Mouse (Mus musculus) kidney, postnatal 0 days (tissue): ENCODE results near the gene Ust. TPM values are rescaled to one million over a fixed set of nuclear protein-coding genes. Genes with fewer than 3 reads are reported as not detected.

Experiments used
- ATAC-seq: fragments of 200-750 bp; cut with Nextera tagmentation; replicated peaks from 2 replicates; pipeline ENCODE4 v1.8.0; 2017; ENCODE audit warnings: low read depth, moderate number of reproducible peaks, moderate TSS enrichment, moderate library complexity; ENCODE audit not compliant: low FRiP score
- DNase-seq: peaks from one replicate; pipeline ENCODE4 v3.0.0-alpha.2; 2016; ENCODE audit warnings: low spot score
- H3K27ac ChIP-seq: fragments of 300-500 bp; sonication (generic); 2 replicates; pipeline ENCODE4 v1.5.1; 2014; ENCODE audit warnings: mild to moderate bottlenecking
- H3K27me3 ChIP-seq: fragments of 300-500 bp; sonication (generic); 2 replicates; pipeline ENCODE4 v1.6.1; 2014; ENCODE audit warnings: low read length, mixed read lengths; ENCODE audit not compliant: insufficient read depth
- H3K36me3 ChIP-seq: fragments of 300-500 bp; sonication (generic); 2 replicates; pipeline ENCODE4 v1.6.1; 2014; ENCODE audit warnings: low read length, mixed read lengths; ENCODE audit not compliant: insufficient read depth
- H3K4me1 ChIP-seq: fragments of 300-500 bp; sonication (generic); replicated peaks from 2 replicates; pipeline ENCODE4 v1.6.1; 2014; ENCODE audit warnings: antibody characterized with exemption, low read length, mixed read lengths; ENCODE audit not compliant: insufficient read depth
- H3K4me2 ChIP-seq: fragments of 300-500 bp; sonication (generic); 2 replicates; pipeline ENCODE4 v1.6.1; 2014; ENCODE audit warnings: mild to moderate bottlenecking, low read length, moderate library complexity, mixed read lengths
- H3K4me3 ChIP-seq: fragments of 300-500 bp; sonication (generic); replicated peaks from 2 replicates; pipeline ENCODE4 v1.5.1; 2014; ENCODE audit warnings: low read depth, low read length
- H3K9ac ChIP-seq: fragments of 300-500 bp; sonication (generic); 2 replicates; pipeline ENCODE4 v1.6.1; 2014; ENCODE audit warnings: low read depth, low read length
- H3K9me3 ChIP-seq: fragments of 300-500 bp; sonication (generic); replicated peaks from 2 replicates; pipeline ENCODE4 v1.6.1; 2016; ENCODE audit warnings: low read length, inconsistent platforms, mixed read lengths
- CTCF ChIP-seq: IDR thresholded peaks from 2 replicates; pipeline ENCODE4 v1.5.1; 2016; ENCODE audit warnings: antibody characterized with exemption, low read depth, mild to moderate bottlenecking, moderate library complexity
- whole genome bisulfite sequencing: fragments of 180-500 bp; shearing (Covaris S2); extraction: QIAGEN DNeasy Blood & Tissue Kit; methylation state at CpG from one replicate; pipeline ENCODE4 v1.1.7; 2014; 5-methylcytosine and 5-hydroxymethylcytosine counted together
- polyA plus RNA-seq: library from polyadenylated mRNA; unstranded; fragments of >200 nt; fragmentation: Nextera tagmentation; extraction: Ambion mirVana; gene quantifications from 2 replicates; pipeline ENCODE4 v1.2.1, GENCODE M21; 2015

Ust gene
- polyA plus RNA-seq, 1 experiment from 2014 or later, result 4.5 TPM

DNA sequence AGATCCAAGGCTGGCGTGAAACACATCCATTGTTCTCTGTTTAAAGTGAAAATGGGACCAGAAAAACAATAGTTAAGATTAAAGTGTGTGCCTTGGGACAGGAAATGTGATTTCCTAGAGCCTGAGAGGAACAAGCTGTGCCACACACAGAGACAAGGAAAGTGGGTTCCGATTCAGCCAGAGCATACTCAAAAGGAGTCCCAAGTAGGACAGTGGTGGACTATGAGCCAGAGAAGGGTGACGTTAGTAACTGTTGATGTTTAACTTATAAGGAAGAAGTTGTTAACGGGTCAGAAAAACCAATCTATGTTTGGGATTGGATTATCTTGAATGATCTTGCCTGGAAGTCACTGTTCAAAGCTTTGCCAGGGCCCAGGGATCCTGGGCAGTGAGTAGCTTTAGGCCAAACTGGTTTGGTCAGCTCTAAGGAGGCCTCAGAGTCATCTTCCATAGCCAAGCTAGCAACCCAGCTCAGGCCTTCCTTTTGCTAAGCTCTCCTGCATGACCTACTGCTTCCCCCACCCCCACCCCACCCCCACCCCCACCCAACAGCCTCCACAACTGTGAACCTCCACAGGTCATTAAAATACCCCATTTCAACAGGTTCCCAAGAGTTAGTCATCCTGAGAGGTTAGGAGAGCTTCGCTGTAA, 329.2 kb downstream of the Ust start:
- Histone ChIP-seq H3K4me3 (no peak overlapping the region), H3K4me1 (no peaks in the 10 kb centered on the region; the same call in 1 of the 2 replicates), H3K27me3 (no peaks in the 10 kb centered on the region), H3K9me3 (no peaks in the 10 kb centered on the region), H3K9ac (no peak overlapping the region), H3K27ac (no peak overlapping the region), H3K36me3 (no peaks in the 10 kb centered on the region), H3K4me2 (no peak overlapping the region)
- no peak for DNase-seq
- peak; percentile 55; the same call in 1 of the 2 replicates for ATAC-seq
- WGBS, result 66% methylated on average over 5 of the region's 5 CpGs
- no peak for TF ChIP-seq CTCF

DNA sequence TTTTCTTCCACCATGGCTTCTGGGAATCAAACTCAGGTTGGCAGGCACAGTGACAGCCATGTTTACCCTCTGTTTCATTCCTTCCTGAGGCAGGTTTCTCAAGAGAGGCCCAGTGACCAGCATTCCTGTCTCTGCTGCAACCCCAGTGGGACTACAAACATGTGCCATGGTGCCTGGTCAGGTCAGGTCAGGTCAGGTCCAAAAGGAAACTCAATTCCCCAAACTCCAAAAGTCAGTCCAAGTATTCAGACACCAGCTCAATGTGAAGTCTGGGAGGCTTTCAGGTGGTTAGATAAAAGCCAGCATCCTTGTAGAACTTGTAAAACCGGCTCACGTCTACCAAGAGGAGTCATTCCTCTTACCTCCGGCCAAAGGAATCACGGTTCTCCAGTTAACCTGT, 333.0 kb downstream of the Ust start:
- Histone ChIP-seq H3K27ac (no peak overlapping the region), H3K4me2 (no peak overlapping the region), H3K9me3 (no peaks in the 10 kb centered on the region), H3K27me3 (no peaks in the 10 kb centered on the region), H3K9ac (no peak overlapping the region), H3K4me1 (no peaks in the 10 kb centered on the region; the same call in 1 of the 2 replicates), H3K4me3 (no peak overlapping the region), H3K36me3 (no peaks in the 10 kb centered on the region)
- no peak for DNase-seq
- WGBS, result 79% methylated on average over 4 of the region's 4 CpGs
- TF ChIP-seq CTCF, result no peak
- ATAC-seq, result no peak

DNA sequence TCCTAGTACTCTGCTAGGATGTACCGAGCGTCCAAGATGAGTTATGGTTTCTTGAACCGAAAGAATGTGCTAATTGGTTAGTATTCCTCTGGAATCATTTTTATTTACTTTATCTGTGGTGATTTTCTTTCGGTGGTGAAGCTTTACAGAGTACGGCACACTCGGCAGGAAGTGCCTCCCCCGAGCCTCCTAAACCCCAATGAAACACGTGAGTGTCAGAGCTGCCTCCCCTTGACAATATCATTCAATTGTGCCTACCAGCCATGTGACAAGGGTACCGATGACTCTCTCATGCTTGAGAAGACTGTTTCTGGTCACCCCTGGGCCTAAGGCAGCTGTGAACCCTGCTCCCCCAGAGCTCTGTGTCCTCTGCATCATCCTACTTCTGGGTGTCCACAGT, 333.9 kb downstream of the Ust start:
- H3K4me1 ChIP-seq, result no peaks in the 10 kb centered on the region; the same call in 1 of the 2 replicates
- H3K27ac ChIP-seq, result no peak overlapping the region
- 20% methylated on average over 9 of the region's 9 CpGs for WGBS
- H3K27me3 ChIP-seq, result no peaks in the 10 kb centered on the region
- no peaks in the 10 kb centered on the region for H3K9me3 ChIP-seq
- H3K9ac ChIP-seq, result no peak overlapping the region
- H3K4me2 ChIP-seq, result no peak overlapping the region
- no peak for TF ChIP-seq CTCF
- ATAC-seq (no peak), DNase-seq (peak; percentile 25)
- no peaks in the 10 kb centered on the region for H3K36me3 ChIP-seq
- no peak overlapping the region for H3K4me3 ChIP-seq

DNA sequence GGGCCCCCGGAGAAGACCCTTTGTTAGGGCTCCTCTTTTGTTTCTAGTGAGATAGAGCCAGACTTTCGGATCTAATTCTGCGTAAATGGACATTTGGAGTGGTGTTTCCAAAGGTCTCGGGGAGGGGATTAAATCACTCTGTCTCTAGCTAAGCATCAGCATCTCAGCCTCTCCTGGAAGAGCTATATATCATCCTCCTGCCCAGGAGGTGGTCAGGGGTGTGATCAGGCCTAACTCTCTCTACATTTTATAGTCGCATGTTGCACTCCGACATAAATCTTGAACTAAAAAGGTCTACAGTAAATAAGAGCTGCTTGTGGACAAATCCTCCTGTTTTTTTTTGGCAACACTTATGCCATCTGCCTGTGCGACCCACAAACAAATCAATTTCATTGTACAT, 335.5 kb downstream of the Ust start:
- Histone ChIP-seq H3K4me3 (no peak overlapping the region), H3K27me3 (no peaks in the 10 kb centered on the region), H3K4me1 (no peaks in the 10 kb centered on the region; the same call in 1 of the 2 replicates), H3K9me3 (no peaks in the 10 kb centered on the region), H3K4me2 (no peak overlapping the region), H3K36me3 (no peaks in the 10 kb centered on the region), H3K27ac (no peak overlapping the region), H3K9ac (no peak overlapping the region)
- DNase-seq (peak; percentile 72), ATAC-seq (no peak)
- TF ChIP-seq CTCF, result no peak
- 31% methylated on average over 7 of the region's 7 CpGs for WGBS

DNA sequence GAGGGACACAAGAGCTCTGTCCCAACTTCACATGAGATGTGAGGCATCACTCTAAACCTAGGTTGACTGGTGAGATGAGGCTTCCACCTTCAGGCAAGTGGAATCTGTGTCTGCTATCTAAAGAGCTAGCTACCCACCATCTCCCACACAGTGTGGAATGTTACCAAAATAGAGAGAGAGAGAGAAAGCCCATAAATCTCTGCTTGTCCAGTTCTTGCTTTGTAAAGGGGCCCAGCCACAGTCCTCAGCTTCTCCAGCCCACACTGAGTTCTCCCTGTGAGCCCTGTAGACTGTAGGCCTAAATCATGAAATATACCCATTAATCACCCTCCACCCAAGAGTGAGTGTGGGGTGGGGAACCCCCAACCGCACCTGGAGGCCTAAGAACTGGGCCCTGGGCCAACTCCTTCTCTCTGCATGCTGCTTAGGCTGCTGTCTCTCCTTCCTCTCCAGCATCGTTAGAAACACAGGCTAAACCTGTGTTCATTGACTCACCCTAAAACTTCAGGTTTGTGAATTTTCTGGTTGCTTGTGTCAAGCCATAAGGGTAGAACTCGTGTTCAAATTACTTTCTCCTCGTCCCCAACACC, 336.9 kb downstream of the Ust start:
- H3K4me3 ChIP-seq, result no peak overlapping the region
- H3K27ac ChIP-seq, result no peak overlapping the region
- H3K4me2 ChIP-seq, result no peak overlapping the region
- no peaks in the 10 kb centered on the region for H3K27me3 ChIP-seq
- TF ChIP-seq CTCF, result no peak
- no peaks in the 10 kb centered on the region; the same call in 1 of the 2 replicates for H3K4me1 ChIP-seq
- no peaks in the 10 kb centered on the region for H3K36me3 ChIP-seq
- H3K9me3 ChIP-seq, result no peaks in the 10 kb centered on the region
- no peak overlapping the region for H3K9ac ChIP-seq
- peak; percentile 65 for DNase-seq
- ATAC-seq, result peak; percentile 64
- 47% methylated on average over 4 of the region's 4 CpGs for WGBS

DNA sequence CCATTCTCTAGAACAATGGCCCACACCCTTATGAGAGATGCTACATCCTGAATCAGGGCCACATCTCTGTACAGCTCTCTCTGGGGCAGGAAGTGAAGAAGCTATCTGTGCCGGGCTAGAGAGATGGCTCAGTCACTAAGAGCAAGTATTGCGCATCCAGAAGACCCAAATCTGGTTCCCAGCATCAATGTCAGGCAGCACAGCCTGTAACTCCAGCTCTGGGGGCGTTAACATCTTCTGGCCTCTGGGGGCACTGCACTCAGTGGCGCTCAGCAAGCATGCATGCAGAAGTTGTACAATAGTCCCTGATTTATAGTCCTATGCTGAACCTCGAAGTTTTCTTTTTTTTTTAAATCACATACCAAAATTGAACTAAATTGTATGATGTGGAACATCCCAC, 341.0 kb downstream of the Ust start:
- Histone ChIP-seq H3K27me3 (no peaks in the 10 kb centered on the region), H3K9ac (no peak overlapping the region), H3K9me3 (no peaks in the 10 kb centered on the region), H3K4me1 (no peaks in the 10 kb centered on the region), H3K4me2 (no peak overlapping the region), H3K36me3 (no peaks in the 10 kb centered on the region), H3K4me3 (no peak overlapping the region), H3K27ac (no peak overlapping the region)
- peak; percentile 48 for TF ChIP-seq CTCF
- ATAC-seq, result no peak
- WGBS, result 72% methylated on average over 5 of the region's 5 CpGs
- DNase-seq, result peak; percentile 37
